Mouse (Mus musculus) kidney, adult 8-10 months (tissue): Measurements from ENCODE around the gene 6030408B16Rik.
A peak's percentile ranks its signal among the peaks of the same experiment; 100 is the strongest.

Experiments used
- DNase-seq, 2 experiments: peaks; one replicate each; pipeline ENCODE4 v3.0.0; 2022

The 6030408B16Rik gene

GRCm38 (mm10) chr15:101298550-101298949, 5.5 kb downstream of the 6030408B16Rik start:
- no peak for DNase-seq

DNA sequence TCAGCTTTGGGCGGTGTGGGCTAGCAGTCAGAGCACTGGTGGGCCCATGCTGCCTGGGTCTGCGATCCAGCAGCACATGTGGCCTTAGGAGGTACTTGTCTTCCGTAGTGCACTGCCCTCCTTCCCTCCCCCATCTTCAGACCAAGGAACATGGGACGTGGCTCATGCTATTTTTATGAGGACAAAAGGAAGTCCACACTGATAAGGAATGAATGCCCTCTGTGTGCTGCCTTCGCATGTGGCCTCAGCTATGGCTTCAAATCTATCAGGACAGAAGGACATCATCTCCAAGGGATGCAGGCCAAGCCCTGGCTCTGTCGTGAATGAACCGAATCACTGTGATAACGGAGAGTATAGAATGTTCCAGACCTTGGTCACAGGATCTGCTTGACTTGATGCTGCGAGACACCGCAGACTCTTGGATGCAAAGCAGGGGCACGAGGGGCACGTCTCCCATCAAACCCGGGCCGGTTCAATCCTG, 6.5 kb downstream of the 6030408B16Rik start:
- no peak for DNase-seq

GRCm38 (mm10) chr15:101300128-101300527, 7.1 kb downstream of the 6030408B16Rik start:
- no peak for DNase-seq

DNA sequence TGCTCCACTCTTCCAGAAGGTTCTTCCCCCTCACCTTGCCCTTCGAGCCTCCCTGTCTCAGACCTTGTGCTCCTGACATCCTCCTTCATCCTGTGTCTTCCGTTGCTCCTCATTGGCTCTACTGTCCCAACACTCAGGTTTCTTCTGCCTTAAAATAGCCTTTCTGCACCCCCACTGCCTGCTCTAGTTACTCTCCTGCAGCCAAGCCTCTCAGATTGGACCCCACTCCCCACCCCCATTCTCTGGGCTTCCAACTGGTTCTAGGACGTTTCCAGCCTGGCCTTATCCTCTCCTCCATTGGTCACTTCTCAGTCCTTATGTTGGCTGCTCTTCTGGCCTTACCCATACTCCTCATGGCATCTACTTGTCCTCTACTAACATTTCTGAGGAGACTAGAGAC, 9.2 kb downstream of the 6030408B16Rik start:
- DNase-seq: no peak

DNA sequence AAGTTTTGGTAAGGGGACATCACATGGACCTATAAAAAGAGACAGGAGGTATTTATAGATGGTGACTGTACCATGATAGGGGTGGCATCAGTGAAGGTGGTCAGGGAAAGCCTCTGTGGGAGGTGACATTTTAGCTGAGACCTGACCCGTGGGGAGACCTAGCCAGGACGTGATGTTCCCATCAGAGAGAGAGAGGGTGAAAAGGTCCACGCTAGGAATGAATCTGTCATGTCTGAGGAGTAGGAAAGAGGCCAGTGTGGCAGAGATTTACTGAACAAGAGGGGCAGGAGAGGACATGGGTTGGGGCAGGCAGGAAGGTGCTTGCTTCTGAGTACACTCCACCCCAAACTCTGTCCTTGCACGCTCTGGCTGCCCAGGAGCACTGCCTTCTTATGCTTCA, 10.8 kb downstream of the 6030408B16Rik start:
- DNase-seq: no peak

- DNase-seq: no peak
Observed at GRCm38 (mm10) chr15:101306459-101306858, 13.4 kb downstream of the 6030408B16Rik start.

DNA sequence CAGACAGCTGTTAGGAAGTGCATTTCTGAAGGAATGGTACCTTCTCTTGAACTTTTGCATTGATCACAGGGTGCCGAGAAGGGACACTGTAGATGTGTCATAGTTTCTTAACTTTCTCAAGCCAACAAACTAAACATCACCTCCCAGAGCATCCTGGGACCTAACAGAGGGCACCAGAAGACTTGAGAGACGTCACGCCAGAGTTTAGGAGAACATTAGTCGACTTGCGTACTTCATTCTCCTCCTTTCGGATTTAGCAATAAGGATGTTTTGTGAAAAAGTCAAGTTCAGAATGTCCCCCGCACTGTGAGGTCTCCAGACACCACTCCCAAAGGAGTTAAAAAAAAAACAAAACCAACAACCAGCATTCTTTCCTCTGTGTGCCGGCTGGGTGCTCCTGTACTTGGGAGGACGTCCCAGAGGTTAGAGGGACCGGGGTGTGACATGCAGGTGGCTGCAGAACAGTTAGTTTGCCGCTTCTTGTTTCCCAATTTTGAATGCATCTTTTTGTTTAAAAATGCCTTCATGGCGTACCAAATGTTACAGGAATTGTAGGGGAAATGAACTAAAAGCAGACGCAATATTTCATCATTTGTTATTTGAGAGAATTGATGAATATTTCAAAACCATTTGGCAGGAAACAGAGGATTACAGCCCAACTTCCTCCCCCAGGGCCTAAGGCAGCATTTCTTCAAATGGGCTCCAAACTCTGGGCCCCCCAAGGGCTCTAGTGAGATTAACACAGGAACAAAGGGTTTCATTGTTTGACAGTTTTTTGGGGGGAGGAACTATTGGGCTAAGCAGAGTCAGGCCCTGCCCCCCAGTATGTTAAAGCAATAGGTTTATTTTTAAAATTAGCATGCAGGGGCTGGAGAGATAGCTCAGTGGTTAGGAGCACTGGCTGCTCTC, 15.7 kb downstream of the 6030408B16Rik start:
- no peak for DNase-seq

- DNase-seq: no peak
Observed at GRCm38 (mm10) chr15:101309493-101309892, 16.5 kb downstream of the 6030408B16Rik start.

- DNase-seq: no peak
Observed at GRCm38 (mm10) chr15:101311087-101311770, 18.2 kb downstream of the 6030408B16Rik start.

DNA sequence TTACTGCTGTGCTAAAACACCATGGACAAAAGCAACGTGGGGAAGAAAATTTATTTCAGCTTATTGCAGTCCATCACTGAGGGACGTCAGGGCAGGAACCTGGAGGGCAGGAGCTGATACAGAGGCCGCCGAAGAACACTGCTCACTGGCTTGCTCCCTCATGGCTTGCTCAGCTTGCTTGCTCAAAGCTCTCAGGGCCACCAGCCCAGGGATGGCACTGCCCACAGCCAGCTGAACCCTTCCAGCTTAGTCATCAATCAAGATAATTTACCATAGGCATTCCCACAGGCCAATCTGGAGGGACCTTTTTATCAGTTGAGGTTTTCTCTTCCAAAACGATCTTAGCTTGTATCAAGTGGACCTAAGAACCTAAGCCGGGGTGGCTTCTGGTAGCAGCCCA, 19.0 kb downstream of the 6030408B16Rik start:
- no peak for DNase-seq

- no peak for DNase-seq
Observed at GRCm38 (mm10) chr15:101315378-101315777, 22.4 kb downstream of the 6030408B16Rik start.

- DNase-seq: peak; percentile 85 to 92
Observed at GRCm38 (mm10) chr15:101315832-101316231, 22.8 kb downstream of the 6030408B16Rik start.

GRCm38 (mm10) chr15:101316279-101316912, 23.4 kb downstream of the 6030408B16Rik start:
- no peak for DNase-seq

- no peak for DNase-seq
Observed at GRCm38 (mm10) chr15:101316913-101317813, 24.2 kb downstream of the 6030408B16Rik start.

DNA sequence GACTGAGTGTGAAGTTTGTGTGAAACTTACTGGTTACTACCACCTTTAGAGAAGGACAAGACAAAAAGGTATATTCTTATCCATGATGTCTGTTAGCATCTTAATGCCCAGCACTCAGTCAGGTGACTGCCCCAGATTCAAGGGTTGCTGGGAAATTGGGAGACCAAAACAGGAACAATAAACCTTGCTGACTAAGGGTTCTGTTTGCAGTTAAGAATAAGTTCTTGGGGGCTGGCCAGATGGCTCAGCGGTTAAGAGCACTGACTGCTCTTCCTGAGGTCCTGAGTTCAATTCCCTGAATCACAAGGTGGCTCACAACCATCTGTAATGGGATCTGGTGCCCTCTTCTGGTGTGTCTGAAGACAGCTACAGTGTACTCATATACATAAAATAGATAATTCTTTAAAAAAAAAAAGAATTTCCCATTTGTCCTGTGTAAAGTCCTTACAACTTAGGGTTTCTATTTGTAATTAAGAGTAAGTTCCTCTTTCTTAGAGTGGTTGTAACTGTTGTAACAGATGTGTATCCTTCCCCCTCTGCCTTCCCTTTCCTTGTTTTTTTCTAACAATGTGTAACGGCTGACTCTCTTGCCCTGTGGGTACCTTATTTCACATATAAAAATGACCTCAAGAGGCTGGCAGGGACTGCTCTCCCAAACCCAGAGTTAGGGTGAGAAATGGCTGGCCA, 24.9 kb downstream of the 6030408B16Rik start:
- DNase-seq: no peak

DNA sequence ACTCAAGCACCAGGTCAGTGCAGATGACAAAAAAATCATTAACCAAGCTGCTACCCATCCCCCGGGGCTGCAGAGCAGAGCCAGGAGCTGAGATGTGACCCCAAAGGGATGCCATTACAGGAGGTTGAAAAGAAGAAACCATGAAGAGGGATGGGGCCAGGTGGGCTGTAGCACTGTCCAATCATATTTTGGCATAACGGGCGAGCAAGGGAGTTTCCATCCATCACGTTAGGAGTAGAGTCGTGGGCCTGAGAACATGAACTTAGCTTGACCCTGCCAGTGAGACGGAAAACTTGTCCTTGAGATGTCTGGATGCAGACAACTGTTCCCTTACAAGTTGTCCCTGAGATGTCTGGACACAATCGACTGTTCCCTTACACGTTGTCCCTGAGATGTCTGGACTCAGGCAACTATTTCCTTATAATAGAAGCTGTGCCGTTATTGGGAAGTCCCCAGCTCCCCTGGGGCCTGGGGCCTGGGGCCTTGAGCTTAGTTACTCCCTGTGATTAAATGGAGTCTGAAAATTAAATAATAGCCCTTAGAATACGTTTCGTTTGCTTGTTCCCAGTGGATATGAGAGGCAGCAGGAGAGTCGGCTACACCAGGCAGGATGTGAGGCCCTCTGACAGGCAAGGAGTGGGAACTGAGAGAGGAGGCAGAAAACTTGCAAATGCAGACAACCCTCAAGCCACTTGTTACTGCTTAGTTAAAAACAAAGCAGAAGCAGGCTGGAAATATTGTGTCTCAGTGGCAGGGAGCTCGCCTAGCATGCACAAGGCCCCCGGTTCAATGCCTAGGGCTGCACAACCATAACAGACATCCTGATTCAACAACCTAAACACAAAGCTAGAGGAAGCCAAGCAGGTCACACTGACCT, 26.1 kb downstream of the 6030408B16Rik start:
- DNase-seq: no peak

- no peak for DNase-seq
Observed at GRCm38 (mm10) chr15:101320010-101320617, 27.1 kb downstream of the 6030408B16Rik start.

DNA sequence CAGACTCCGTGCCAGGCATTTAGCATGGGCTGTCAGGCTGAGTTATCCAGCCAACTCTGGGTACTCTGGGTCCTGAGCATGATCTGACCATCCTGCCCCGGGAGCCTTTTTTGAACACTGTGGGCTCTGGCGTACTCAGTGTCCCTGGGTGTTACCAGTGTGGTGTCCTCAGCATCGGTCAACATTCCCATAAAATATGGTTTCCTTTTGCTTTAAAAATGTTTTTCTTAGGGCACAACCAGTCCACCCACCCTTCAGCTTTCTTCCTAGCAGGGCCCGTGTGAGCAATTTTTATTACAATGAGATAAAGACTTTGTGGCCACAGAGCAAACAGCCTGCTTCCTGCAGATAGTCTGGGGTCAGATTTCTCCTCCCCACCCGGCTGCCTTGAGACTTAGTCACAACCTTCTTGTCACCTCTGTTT, 27.6 kb downstream of the 6030408B16Rik start:
- DNase-seq: peak; percentile 54 to 61

GRCm38 (mm10) chr15:101321126-101321525, 28.1 kb downstream of the 6030408B16Rik start:
- no peak for DNase-seq

- no peak for DNase-seq
Observed at GRCm38 (mm10) chr15:101322106-101322505, 29.1 kb downstream of the 6030408B16Rik start.
